Mouse (Mus musculus) embryonic facial prominence, embryonic 13.5 days (tissue): ENCODE results near the gene Chfr. TPM values are rescaled to one million over a fixed set of nuclear protein-coding genes. Genes with fewer than 3 reads are reported as not detected.
A peak's percentile ranks its signal among the peaks of the same experiment; 100 is the strongest.
"Not testable (repeated sequence)": the region's sequence is repeated elsewhere in the genome, so short reads cannot be mapped to it uniquely, and the experiment has no call there.

ENCODE experiments used
- ATAC-seq: fragments of 200-750 bp; cut with Nextera tagmentation; 2 replicates; pipeline ENCODE4 v1.8.0; 2017; ENCODE audit warnings: low read depth; ENCODE audit not compliant: insufficient number of reproducible peaks, insufficient read depth, low FRiP score, low TSS enrichment
- H3K27ac ChIP-seq: fragments of 300-500 bp; sonication (generic); 2 replicates; pipeline ENCODE4 v1.5.1; 2015; ENCODE audit warnings: moderate library complexity, mild to moderate bottlenecking, inconsistent platforms
- H3K27me3 ChIP-seq: fragments of 300-500 bp; sonication (generic); 2 replicates; pipeline ENCODE4 v1.6.1; 2015; ENCODE audit warnings: mild to moderate bottlenecking, inconsistent platforms
- H3K36me3 ChIP-seq: fragments of 300-500 bp; sonication (generic); 2 replicates; pipeline ENCODE4 v1.6.1; 2015; ENCODE audit warnings: mild to moderate bottlenecking, inconsistent platforms
- H3K4me1 ChIP-seq: fragments of 300-500 bp; sonication (generic); 2 replicates; pipeline ENCODE4 v1.6.1; 2015; ENCODE audit warnings: inconsistent platforms
- H3K4me2 ChIP-seq: fragments of 300-500 bp; sonication (generic); 2 replicates; pipeline ENCODE4 v1.6.1; 2015; ENCODE audit warnings: moderate library complexity, mild to moderate bottlenecking, inconsistent platforms
- H3K4me3 ChIP-seq: fragments of 300-500 bp; sonication (generic); 2 replicates; pipeline ENCODE4 v1.5.1; 2015; ENCODE audit warnings: mild to moderate bottlenecking, inconsistent platforms
- H3K9ac ChIP-seq: fragments of 300-500 bp; sonication (generic); 2 replicates; pipeline ENCODE4 v1.6.1; 2015; ENCODE audit warnings: mild to moderate bottlenecking, inconsistent platforms
- H3K9me3 ChIP-seq: fragments of 300-500 bp; sonication (generic); 2 replicates; pipeline ENCODE4 v1.6.1; 2016; ENCODE audit warnings: inconsistent platforms
- WGBS: fragments of 180-500 bp; shearing (Covaris S2); methylation state at CpG from one replicate; pipeline ENCODE4 v1.1.7; 2015; ENCODE audit warnings: mixed read lengths; 5-methylcytosine and 5-hydroxymethylcytosine counted together
- polyA plus RNA-seq: library from polyadenylated mRNA; unstranded; fragments of >200 nt; fragmentation: Nextera tagmentation; extraction: Ambion mirVana; gene quantifications from 2 replicates; pipeline ENCODE4 v1.2.1, GENCODE M21; 2015

The Chfr gene
- polyA plus RNA-seq, 1 experiment from 2014 or later, result 36.6 TPM

- H3K36me3 ChIP-seq, result peaks cover 49% of the 10 kb centered on the region
- no peak overlapping the region for H3K4me3 ChIP-seq
- no peak overlapping the region for H3K27ac ChIP-seq
- ATAC-seq, result no peak
- H3K27me3 ChIP-seq, result peaks cover 10% of the 10 kb centered on the region
- H3K9me3 ChIP-seq, result no peaks in the 10 kb centered on the region
- no peak overlapping the region for H3K9ac ChIP-seq
- H3K4me2 ChIP-seq, result 0 out of 2 replicates have a peak overlapping the region, but pooled peaks have one; percentile 76
- H3K4me1 ChIP-seq, result peaks cover 33% of the 10 kb centered on the region
- 91% methylated on average over 13 of the region's 13 CpGs for whole genome bisulfite sequencing
These were observed 33.2 kb upstream of the Chfr start for GRCm38 (mm10) chr5:110102429-110102828.

DNA sequence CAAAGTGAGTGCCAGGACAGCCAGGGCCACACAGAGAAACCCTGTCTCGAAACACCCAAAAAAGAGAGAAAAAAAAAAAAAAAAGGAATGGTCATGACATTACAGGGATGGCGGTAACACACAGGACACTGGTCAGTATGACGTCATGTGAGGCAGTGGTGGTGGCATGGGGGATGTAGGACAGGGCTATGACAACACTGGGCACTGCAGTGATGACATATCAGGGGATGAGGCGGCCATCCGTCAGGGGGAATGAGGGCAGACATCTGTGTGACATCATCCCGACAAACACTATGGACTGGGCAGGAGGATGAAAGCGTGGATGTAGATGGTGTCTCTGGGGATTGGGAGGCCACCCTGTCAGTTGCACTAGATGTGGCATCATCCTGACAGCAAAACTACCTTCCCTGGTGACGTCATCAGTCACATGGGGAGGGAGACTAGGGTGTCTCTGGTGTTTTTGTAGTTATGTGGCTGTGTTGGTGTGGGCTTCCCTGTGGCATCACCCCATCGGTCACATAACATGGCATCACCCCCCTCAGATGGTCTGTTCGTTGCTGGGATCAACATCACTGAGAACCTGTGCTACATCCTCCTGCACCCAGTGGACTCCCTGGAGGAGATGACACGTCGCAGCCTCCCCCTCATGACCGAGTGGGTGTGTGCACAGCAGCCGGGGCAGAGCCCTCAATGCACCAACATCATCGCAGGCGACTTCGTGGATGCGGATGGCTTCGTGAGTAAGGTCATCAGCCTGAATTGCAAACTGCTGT, 32.6 kb upstream of the Chfr start:
- ATAC-seq, result no peak
- Histone ChIP-seq H3K9me3 (no peaks in the 10 kb centered on the region), H3K4me3 (no peak overlapping the region), H3K4me1 (peaks cover 33% of the 10 kb centered on the region), H3K36me3 (peaks cover 49% of the 10 kb centered on the region), H3K27me3 (peaks cover 10% of the 10 kb centered on the region), H3K27ac (no peak overlapping the region), H3K9ac (no peak overlapping the region), H3K4me2 (no peak overlapping the region)
- WGBS, result 96% methylated on average over 19 of the region's 19 CpGs

DNA sequence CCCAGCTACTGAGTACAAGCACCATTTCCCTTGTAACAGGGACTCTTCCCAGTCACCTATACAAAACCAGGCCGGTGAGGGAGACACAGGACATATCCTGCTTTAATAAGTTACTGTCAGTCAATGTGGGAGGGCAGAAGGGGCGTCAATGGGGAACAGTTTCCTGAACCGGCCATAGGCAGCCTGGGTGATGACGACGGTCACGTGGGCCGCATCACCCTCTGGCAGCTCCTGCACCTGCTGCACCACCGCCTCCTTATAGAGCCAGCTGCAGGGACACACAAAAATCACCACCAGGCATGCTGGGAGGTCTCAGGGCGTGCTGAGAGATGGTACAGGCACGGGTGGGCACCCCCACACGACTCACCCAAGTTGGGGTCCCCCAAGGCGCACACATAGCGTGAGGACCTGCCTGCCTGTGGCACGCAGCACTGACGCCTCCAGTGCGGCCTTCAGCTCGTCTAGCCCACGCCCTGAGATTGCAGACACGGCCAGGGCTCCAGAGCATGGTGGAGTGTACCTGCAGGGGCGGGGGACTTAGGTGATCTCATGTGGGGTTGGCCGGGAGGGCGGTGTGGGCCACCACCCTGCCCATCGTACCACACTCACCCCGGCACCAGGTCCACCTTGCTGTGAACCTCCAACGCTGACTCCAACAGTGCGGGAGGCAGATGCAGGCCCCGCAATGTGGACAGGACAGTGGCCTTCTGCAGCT, 31.6 kb upstream of the Chfr start:
- 94% methylated on average over 27 of the region's 27 CpGs for WGBS
- ATAC-seq, result no peak
- H3K27ac ChIP-seq, result no peak overlapping the region
- peaks cover 49% of the 10 kb centered on the region for H3K36me3 ChIP-seq
- H3K27me3 ChIP-seq, result peaks cover 10% of the 10 kb centered on the region
- no peaks in the 10 kb centered on the region for H3K9me3 ChIP-seq
- H3K4me3 ChIP-seq, result no peak overlapping the region
- H3K9ac ChIP-seq, result no peak overlapping the region
- H3K4me2 ChIP-seq, result no peak overlapping the region
- H3K4me1 ChIP-seq, result peaks cover 33% of the 10 kb centered on the region

DNA sequence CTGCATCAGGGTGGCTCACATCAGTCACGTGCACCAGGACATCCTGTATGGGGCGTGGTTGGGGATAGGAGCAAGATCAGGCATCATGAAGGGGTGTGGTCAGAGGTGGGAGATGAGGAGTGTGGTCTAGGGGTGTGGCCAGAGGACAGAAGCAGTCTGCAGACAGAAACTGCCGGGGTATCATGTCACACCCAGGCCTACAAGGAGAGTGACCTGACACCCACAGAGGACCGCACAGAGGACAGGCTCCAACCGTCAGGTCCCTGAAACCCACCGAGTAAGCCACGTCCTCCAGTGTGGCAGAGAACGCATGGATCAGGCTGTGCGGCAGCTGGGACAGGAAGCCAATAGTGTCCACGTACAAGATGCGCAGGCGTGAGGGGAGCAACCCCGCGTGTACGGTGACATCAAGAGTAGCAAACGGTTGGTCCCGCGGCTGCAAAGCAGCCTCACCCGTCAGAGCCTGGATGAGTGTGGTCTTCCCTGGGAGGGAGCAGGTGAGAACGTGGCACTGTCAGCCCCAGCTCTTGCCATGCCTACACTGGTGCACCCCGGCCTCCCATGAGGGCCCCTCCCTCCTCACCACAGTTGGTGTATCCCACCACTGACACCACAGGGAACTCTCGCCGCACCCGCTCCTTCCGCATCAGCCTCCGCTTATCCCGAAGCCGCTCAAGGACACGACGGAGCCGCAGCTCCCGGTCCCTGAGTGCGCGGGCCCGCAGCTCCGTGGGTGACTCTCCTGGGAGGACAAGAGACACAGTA, 30.8 kb upstream of the Chfr start:
- Histone ChIP-seq H3K27ac (no peak overlapping the region), H3K27me3 (peaks cover 10% of the 10 kb centered on the region), H3K4me3 (no peak overlapping the region), H3K9ac (no peak overlapping the region), H3K4me1 (peaks cover 33% of the 10 kb centered on the region), H3K4me2 (no peak overlapping the region), H3K36me3 (peaks cover 49% of the 10 kb centered on the region), H3K9me3 (no peaks in the 10 kb centered on the region)
- WGBS, result 97% methylated on average over 36 of the region's 36 CpGs
- no peak for ATAC-seq

- H3K9ac ChIP-seq, result peak overlapping the region; percentile 85
- H3K4me3 ChIP-seq, result peak overlapping the region; percentile 81
- H3K4me2 ChIP-seq, result peak overlapping the region; percentile 91
- 93% methylated on average over 26 of the region's 26 CpGs for WGBS
- peaks cover 5% of the 10 kb centered on the region; the same call in 1 of the 2 replicates for H3K27me3 ChIP-seq
- no peaks in the 10 kb centered on the region for H3K9me3 ChIP-seq
- H3K27ac ChIP-seq, result no peak overlapping the region
- peaks cover 49% of the 10 kb centered on the region for H3K36me3 ChIP-seq
- ATAC-seq, result no peak
- peaks cover 18% of the 10 kb centered on the region for H3K4me1 ChIP-seq
These were observed 29.3 kb upstream of the Chfr start for GRCm38 (mm10) chr5:110106140-110106871.

- peaks cover 11% of the 10 kb centered on the region for H3K4me1 ChIP-seq
- H3K4me3 ChIP-seq, result peak overlapping the region; percentile 81
- peak; percentile 2; the same call in 1 of the 2 replicates for ATAC-seq
- H3K4me2 ChIP-seq, result peak overlapping the region; percentile 91
- no peaks in the 10 kb centered on the region for H3K27me3 ChIP-seq
- peak overlapping the region; percentile 99 for H3K27ac ChIP-seq
- H3K36me3 ChIP-seq, result peaks cover 52% of the 10 kb centered on the region
- peak overlapping the region; percentile 85 for H3K9ac ChIP-seq
- 15% methylated on average over 40 of the region's 41 CpGs for WGBS
- no peaks in the 10 kb centered on the region for H3K9me3 ChIP-seq
These were observed 28.6 kb upstream of the Chfr start for GRCm38 (mm10) chr5:110106901-110107564.

- Histone ChIP-seq H3K36me3 (peaks cover 50% of the 10 kb centered on the region), H3K9me3 (no peaks in the 10 kb centered on the region), H3K4me2 (peak within 1 kb of the TSS; percentile 91), H3K27ac (peak within 1 kb of the TSS; percentile 99), H3K9ac (peak within 1 kb of the TSS; percentile 85), H3K4me1 (peaks cover 11% of the 10 kb centered on the region), H3K4me3 (peak within 1 kb of the TSS; percentile 81), H3K27me3 (no peaks in the 10 kb centered on the region)
- under 1% methylated on average over 70 of the region's 71 CpGs for WGBS
- ATAC-seq, result peak; percentile 87
These were observed 27.9 kb upstream of the Chfr start, which contains the start of gene Gtpbp6 for GRCm38 (mm10) chr5:110107581-110108304. Gtpbp6 (minus strand) TSS chr5:110108197.

DNA sequence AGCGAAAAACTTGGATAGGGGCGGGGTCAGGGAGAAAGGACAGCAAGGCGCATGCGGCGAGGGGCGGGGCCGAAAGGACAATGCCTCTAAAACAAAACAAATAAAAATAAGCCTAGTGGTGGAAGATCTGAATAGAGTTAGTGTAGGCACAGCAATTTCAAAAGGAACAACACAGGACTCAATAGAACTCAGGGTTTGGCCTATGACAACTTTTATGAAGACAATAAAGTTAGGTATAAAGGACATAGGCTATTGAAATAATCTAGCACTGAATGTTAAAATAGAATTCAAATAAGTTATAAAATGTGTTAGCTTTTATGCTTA, 27.4 kb upstream of the Chfr start:
- Histone ChIP-seq H3K4me2 (peak overlapping the region; percentile 91), H3K4me3 (peak overlapping the region; percentile 81), H3K9ac (no peak overlapping the region), H3K4me1 (peaks cover 11% of the 10 kb centered on the region), H3K36me3 (peaks cover 50% of the 10 kb centered on the region), H3K9me3 (no peaks in the 10 kb centered on the region), H3K27ac (peak overlapping the region; percentile 99), H3K27me3 (no peaks in the 10 kb centered on the region)
- no peak for ATAC-seq
- WGBS, result under 1% methylated on average over 7 of the region's 7 CpGs

- Histone ChIP-seq H3K27ac (peak within 1 kb of the TSS; percentile 55), H3K9ac (peak within 1 kb of the TSS; percentile 73), H3K4me2 (peak within 1 kb of the TSS; percentile 66), H3K4me1 (peaks cover 11% of the 10 kb centered on the region), H3K9me3 (no peaks in the 10 kb centered on the region), H3K4me3 (peak within 1 kb of the TSS; percentile 61), H3K36me3 (peaks cover 44% of the 10 kb centered on the region), H3K27me3 (no peaks in the 10 kb centered on the region)
- ATAC-seq, result peak; percentile 34
- under 1% methylated on average over 12 of the region's 12 CpGs for WGBS
These were observed 25.6 kb upstream of the Chfr start, which contains the start of gene Zfp605 for GRCm38 (mm10) chr5:110109991-110110441. Zfp605 (plus strand) TSS chr5:110110092.

GRCm38 (mm10) chr5:110122380-110122779, 13.3 kb upstream of the Chfr start:
- H3K9ac ChIP-seq, H3K4me2 ChIP-seq, ATAC-seq, H3K4me1 ChIP-seq, H3K9me3 ChIP-seq, H3K27ac ChIP-seq, H3K4me3 ChIP-seq, H3K27me3 ChIP-seq: not testable (repeated sequence)
- H3K36me3 ChIP-seq, result peaks cover 58% of the 10 kb centered on the region
- 81% methylated on average over 3 of the region's 3 CpGs for WGBS
